In the genomic region with DNA sequence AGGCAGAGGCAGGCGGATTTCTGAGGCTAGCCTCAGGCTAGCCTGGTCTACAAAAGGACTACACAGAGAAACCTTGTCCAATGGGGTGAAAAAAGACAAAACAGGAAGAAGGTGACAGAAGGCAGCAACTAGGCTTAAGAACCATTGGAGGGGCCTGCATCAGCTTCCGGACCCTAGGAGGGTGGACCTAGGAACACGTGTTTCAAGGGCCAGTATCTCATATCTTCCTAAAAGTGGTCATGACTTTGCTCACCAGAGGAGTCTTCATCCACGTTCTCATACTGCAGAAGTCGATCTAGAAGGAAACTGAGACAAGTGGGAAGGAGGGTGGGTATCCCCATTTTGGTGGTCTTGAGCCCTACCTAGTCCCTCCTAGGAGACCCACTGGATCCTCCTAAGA, we compare ENCODE assay signal across 8 mouse cellular contexts. TPM values are rescaled to one million over a fixed set of nuclear protein-coding genes. Genes with fewer than 3 reads are reported as not detected.
DNase-seq lines count a peak whose midpoint lies in the region; ATAC-seq lines count a peak whose summit lies in the region.

No protein-coding gene starts in this region.

- peak overlapping the region; percentile 69 for H3K4me3 ChIP-seq in lung, embryonic 16.5 days (ENCODE audit: low read length)
- peak overlapping the region; percentile 76 for H3K4me3 ChIP-seq in embryonic facial prominence, embryonic 15.5 days (replicated peaks)
- peak overlapping the region; percentile 74 for H3K4me3 ChIP-seq in limb, embryonic 10.5 days
- H3K4me3 ChIP-seq in neural tube, embryonic 15.5 days (replicated peaks): peak overlapping the region; percentile 71

- peak overlapping the region; percentile 41; the same call in 1 of the 2 replicates for H3K27ac ChIP-seq in lung, embryonic 16.5 days (ENCODE audit: low read length)
- H3K27ac ChIP-seq in embryonic facial prominence, embryonic 15.5 days (replicated peaks): peak overlapping the region; percentile 85; the same call in 1 of the 2 replicates
- H3K27ac ChIP-seq in limb, embryonic 10.5 days: peak overlapping the region; percentile 92
- H3K27ac ChIP-seq in neural tube, embryonic 15.5 days (replicated peaks): no peak overlapping the region

- WGBS in lung, embryonic 16.5 days: 55% methylated on average over 5 of the region's 5 CpGs
- 64% methylated on average over 5 of the region's 5 CpGs for WGBS in embryonic facial prominence, embryonic 15.5 days
- 73% methylated on average over 5 of the region's 5 CpGs for WGBS in limb, embryonic 10.5 days
- 73% methylated on average over 5 of the region's 5 CpGs for WGBS in neural tube, embryonic 15.5 days

- peak overlapping the region; percentile 83 for H3K4me2 ChIP-seq in lung, embryonic 16.5 days (ENCODE audit: low read depth, low read length)
- H3K4me2 ChIP-seq in embryonic facial prominence, embryonic 15.5 days (replicated peaks): peak overlapping the region; percentile 89
- H3K4me2 ChIP-seq in neural tube, embryonic 15.5 days: peak overlapping the region; percentile 85

- peaks cover 23% of the 10 kb centered on the region for H3K4me1 ChIP-seq in lung, embryonic 16.5 days (replicated peaks; ENCODE audit: control insufficient read depth, insufficient read depth, low read length)
- H3K4me1 ChIP-seq in embryonic facial prominence, embryonic 15.5 days: peaks cover 34% of the 10 kb centered on the region
- peaks cover 33% of the 10 kb centered on the region for H3K4me1 ChIP-seq in limb, embryonic 10.5 days
- H3K4me1 ChIP-seq in neural tube, embryonic 15.5 days: peaks cover 35% of the 10 kb centered on the region

- peaks cover 17% of the 10 kb centered on the region for H3K36me3 ChIP-seq in lung, embryonic 16.5 days (ENCODE audit: control insufficient read depth, insufficient read depth, low read length)
- H3K36me3 ChIP-seq in embryonic facial prominence, embryonic 15.5 days: peaks cover 57% of the 10 kb centered on the region
- H3K36me3 ChIP-seq in limb, embryonic 10.5 days: peaks cover 80% of the 10 kb centered on the region
- peaks cover 45% of the 10 kb centered on the region for H3K36me3 ChIP-seq in neural tube, embryonic 15.5 days

- H3K9me3 ChIP-seq in lung, embryonic 16.5 days (ENCODE audit: control insufficient read depth, low read length): no peaks in the 10 kb centered on the region
- no peaks in the 10 kb centered on the region for H3K9me3 ChIP-seq in embryonic facial prominence, embryonic 15.5 days (replicated peaks)
- H3K9me3 ChIP-seq in limb, embryonic 10.5 days (replicated peaks): no peaks in the 10 kb centered on the region
- H3K9me3 ChIP-seq in neural tube, embryonic 15.5 days (replicated peaks): no peaks in the 10 kb centered on the region

- peak overlapping the region; percentile 77 for H3K9ac ChIP-seq in lung, embryonic 16.5 days (ENCODE audit: low read length)
- peak overlapping the region; percentile 62 for H3K9ac ChIP-seq in embryonic facial prominence, embryonic 15.5 days
- H3K9ac ChIP-seq in neural tube, embryonic 15.5 days (replicated peaks): peak overlapping the region; percentile 57

- DNase-seq in lung, postnatal 4 days: no peak
- no peak for DNase-seq in limb, embryonic 10.5 days (ENCODE audit: low spot score)
- no peak for DNase-seq in spleen, postnatal 14 days (ENCODE audit: low spot score in 2 of 2)
- no peak for DNase-seq in adrenal gland, adult 18-20 months (ENCODE audit: low spot score in 2 of 2)
- DNase-seq in frontal cortex, postnatal 36 days (ENCODE audit: low spot score in 2 of 2): no peak

- no peak for ATAC-seq in lung, embryonic 16.5 days (ENCODE audit: low read depth)
- no peak for ATAC-seq in embryonic facial prominence, embryonic 15.5 days (ENCODE audit: insufficient number of reproducible peaks, low FRiP score, low TSS enrichment, low read depth)
- no peak for ATAC-seq in neural tube, embryonic 15.5 days (ENCODE audit: low FRiP score)

- H3K27me3 ChIP-seq in lung, embryonic 16.5 days (ENCODE audit: control insufficient read depth, insufficient read depth, low read depth, low read length): no peaks in the 10 kb centered on the region
- H3K27me3 ChIP-seq in embryonic facial prominence, embryonic 15.5 days: no peaks in the 10 kb centered on the region
- H3K27me3 ChIP-seq in limb, embryonic 10.5 days (ENCODE audit: low read depth, poor library complexity, severe bottlenecking): no peaks in the 10 kb centered on the region
- H3K27me3 ChIP-seq in neural tube, embryonic 15.5 days (replicated peaks): no peaks in the 10 kb centered on the region

RNA-seq across cellular contexts. Expression of gene Hirip3, which starts 0.8 kb away (rescaled TPM):
- 30.3 and 32.3 TPM in 2 replicates for polyA plus RNA-seq in lung, embryonic 16.5 days (2015; fragmentation: Nextera tagmentation; extraction: Ambion mirVana)
- polyA plus RNA-seq in embryonic facial prominence, embryonic 15.5 days (2015; fragmentation: Nextera tagmentation; extraction: Ambion mirVana): 26.8 and 33.3 TPM in 2 replicates
- polyA plus RNA-seq in limb, embryonic 10.5 days (2016; fragmentation: Nextera tagmentation; extraction: Ambion mirVana): 51.9 and 57.2 TPM in 2 replicates
- 20.3 and 28.6 TPM in 2 replicates for polyA plus RNA-seq in neural tube, embryonic 15.5 days (2015; fragmentation: Nextera tagmentation; extraction: Ambion mirVana)
- 10 to 100 TPM in 1 of 2 experiments, 1 to 10 TPM in 1; 9.8 to 11.8 TPM for total RNA-seq in adrenal gland, adult 18-20 months (2021)

RNA-seq across cellular contexts. Expression of gene Ino80e, which starts 1.2 kb away (rescaled TPM):
- polyA plus RNA-seq in lung, embryonic 16.5 days (2015; fragmentation: Nextera tagmentation; extraction: Ambion mirVana): 76.5 and 89.3 TPM in 2 replicates
- polyA plus RNA-seq in embryonic facial prominence, embryonic 15.5 days (2015; fragmentation: Nextera tagmentation; extraction: Ambion mirVana): 84.4 and 92.0 TPM in 2 replicates
- 117 and 131 TPM in 2 replicates for polyA plus RNA-seq in limb, embryonic 10.5 days (2016; fragmentation: Nextera tagmentation; extraction: Ambion mirVana)
- polyA plus RNA-seq in neural tube, embryonic 15.5 days (2015; fragmentation: Nextera tagmentation; extraction: Ambion mirVana): 89.4 and 90.5 TPM in 2 replicates
- total RNA-seq in adrenal gland, adult 18-20 months (2021): 10 to 100 TPM; 38.4 to 42.5 TPM

RNA-seq across cellular contexts. Expression of gene Doc2a, which starts 13.8 kb away (rescaled TPM):
- polyA plus RNA-seq in lung, embryonic 16.5 days (2015; fragmentation: Nextera tagmentation; extraction: Ambion mirVana): 0.49 and 0.63 TPM in 2 replicates
- polyA plus RNA-seq in embryonic facial prominence, embryonic 15.5 days (2015; fragmentation: Nextera tagmentation; extraction: Ambion mirVana): 0.85 and 1.6 TPM in 2 replicates
- 1.0 and 1.9 TPM in 2 replicates for polyA plus RNA-seq in limb, embryonic 10.5 days (2016; fragmentation: Nextera tagmentation; extraction: Ambion mirVana)
- polyA plus RNA-seq in neural tube, embryonic 15.5 days (2015; fragmentation: Nextera tagmentation; extraction: Ambion mirVana): 36.2 and 39.3 TPM in 2 replicates
- under 1 TPM; 0.13 to 0.50 TPM for total RNA-seq in adrenal gland, adult 18-20 months (2021)

RNA-seq across cellular contexts. Expression of gene Taok2, which starts 23.5 kb away (rescaled TPM):
- polyA plus RNA-seq in lung, embryonic 16.5 days (2015; fragmentation: Nextera tagmentation; extraction: Ambion mirVana): 55.8 and 58.3 TPM in 2 replicates
- 50.4 and 50.6 TPM in 2 replicates for polyA plus RNA-seq in embryonic facial prominence, embryonic 15.5 days (2015; fragmentation: Nextera tagmentation; extraction: Ambion mirVana)
- 48.5 and 56.4 TPM in 2 replicates for polyA plus RNA-seq in limb, embryonic 10.5 days (2016; fragmentation: Nextera tagmentation; extraction: Ambion mirVana)
- 52.4 and 55.2 TPM in 2 replicates for polyA plus RNA-seq in neural tube, embryonic 15.5 days (2015; fragmentation: Nextera tagmentation; extraction: Ambion mirVana)
- total RNA-seq in adrenal gland, adult 18-20 months (2021): 10 to 100 TPM; 67.1 to 70.6 TPM

RNA-seq across cellular contexts. Expression of gene 4930451I11Rik, which starts 29.5 kb away (rescaled TPM):
- not detected in 2 replicates for polyA plus RNA-seq in lung, embryonic 16.5 days (2015; fragmentation: Nextera tagmentation; extraction: Ambion mirVana)
- not detected in 2 replicates for polyA plus RNA-seq in embryonic facial prominence, embryonic 15.5 days (2015; fragmentation: Nextera tagmentation; extraction: Ambion mirVana)
- polyA plus RNA-seq in limb, embryonic 10.5 days (2016; fragmentation: Nextera tagmentation; extraction: Ambion mirVana): not detected in 2 replicates
- not detected in 2 replicates for polyA plus RNA-seq in neural tube, embryonic 15.5 days (2015; fragmentation: Nextera tagmentation; extraction: Ambion mirVana)
- total RNA-seq in adrenal gland, adult 18-20 months (2021): not detected

Comparison
In these comparisons a context has a peak if more than half of its experiments do, and no peak if none do; other contexts are left out.
1. RNA of gene Doc2a, which starts 13.8 kb away (polyA plus RNA-seq): 36.2 to 39.3 TPM in neural tube, embryonic 15.5 days; 0.85 to 1.6 TPM in embryonic facial prominence, embryonic 15.5 days, 1.0 to 1.9 TPM in limb, embryonic 10.5 days and 0.49 to 0.63 TPM in lung, embryonic 16.5 days; every median in the first group is over 10 times any median in the second.
2. Peak in every context shown above with its lines, with median percentiles within 50 percentile points of each other: H3K4me2 ChIP-seq, H3K4me3 ChIP-seq and H3K9ac ChIP-seq.